In the genomic region with DNA sequence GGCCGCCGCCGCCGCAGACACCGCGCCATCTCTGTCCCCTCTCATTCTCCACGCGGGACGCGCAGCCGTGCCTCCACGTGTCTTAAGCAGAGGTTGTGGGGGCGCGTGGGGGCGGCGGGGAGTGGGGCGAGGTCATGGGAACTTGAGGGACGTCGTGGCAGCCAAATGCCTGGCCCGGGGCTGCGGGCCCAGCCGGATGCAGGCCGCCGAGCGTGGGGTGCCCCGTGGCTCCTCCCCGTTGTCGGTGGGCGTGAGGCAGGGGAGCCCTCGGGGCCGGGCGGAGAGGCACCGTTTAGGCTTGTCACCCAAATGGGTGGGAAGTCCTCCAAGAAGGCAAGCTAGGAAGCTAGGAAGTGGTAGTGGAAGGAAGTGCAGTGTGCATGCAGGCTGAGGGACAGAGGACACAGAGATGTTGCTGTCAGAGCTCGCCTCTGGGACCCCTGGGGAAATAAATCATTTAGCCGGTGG, we compare ENCODE assay signal across 8 mouse cellular contexts. TPM values are rescaled to one million over a fixed set of nuclear protein-coding genes. Genes with fewer than 3 reads are reported as not detected.
DNase-seq lines count a peak whose midpoint lies in the region; ATAC-seq and TF ChIP-seq lines count a peak whose summit lies in the region.

No protein-coding gene starts in this region.

- no peaks in the 10 kb centered on the region for H3K36me3 ChIP-seq in embryonic facial prominence, embryonic 10.5 days (replicated peaks)
- H3K36me3 ChIP-seq in kidney, adult 2 months (ENCODE audit: control insufficient read depth, insufficient read depth, low read length), result no peaks in the 10 kb centered on the region
- H3K36me3 ChIP-seq in limb, embryonic 12.5 days, result no peaks in the 10 kb centered on the region
- H3K36me3 ChIP-seq in midbrain, embryonic 14.5 days (ENCODE audit: control insufficient read depth, insufficient read depth, low read length), result no peaks in the 10 kb centered on the region

- H3K27me3 ChIP-seq in embryonic facial prominence, embryonic 10.5 days (replicated peaks; ENCODE audit: low read depth, poor library complexity, severe bottlenecking), result no peaks in the 10 kb centered on the region
- no peaks in the 10 kb centered on the region for H3K27me3 ChIP-seq in kidney, adult 2 months (replicated peaks; ENCODE audit: control insufficient read depth, insufficient read depth, low read length)
- H3K27me3 ChIP-seq in limb, embryonic 12.5 days, result 0 out of 2 replicates have a peak, but pooled peaks cover 4% of the 10 kb centered on the region
- H3K27me3 ChIP-seq in midbrain, embryonic 14.5 days (ENCODE audit: control insufficient read depth, insufficient read depth, low read length), result no peaks in the 10 kb centered on the region

- peaks cover 12% of the 10 kb centered on the region for H3K4me1 ChIP-seq in embryonic facial prominence, embryonic 10.5 days
- H3K4me1 ChIP-seq in kidney, adult 2 months (ENCODE audit: control insufficient read depth, insufficient read depth, low read length), result no peaks in the 10 kb centered on the region
- H3K4me1 ChIP-seq in limb, embryonic 12.5 days (replicated peaks), result peaks cover 8% of the 10 kb centered on the region
- H3K4me1 ChIP-seq in midbrain, embryonic 14.5 days (ENCODE audit: control insufficient read depth, insufficient read depth, low read length), result peaks cover 6% of the 10 kb centered on the region; the same call in 1 of the 2 replicates

- under 1% methylated on average over 35 of the region's 35 CpGs for WGBS in embryonic facial prominence, embryonic 10.5 days
- WGBS in kidney, adult 2 months, result under 1% methylated on average over 32 of the region's 35 CpGs
- 1% methylated on average over 34 of the region's 35 CpGs for WGBS in limb, embryonic 12.5 days
- under 1% methylated on average over 35 of the region's 35 CpGs for WGBS in midbrain, embryonic 14.5 days

- H3K27ac ChIP-seq in embryonic facial prominence, embryonic 10.5 days (replicated peaks), result peak overlapping the region; percentile 97
- H3K27ac ChIP-seq in kidney, adult 2 months (ENCODE audit: insufficient read depth, low read depth, low read length), result peak overlapping the region; percentile 69
- peak overlapping the region; percentile 85 for H3K27ac ChIP-seq in limb, embryonic 12.5 days
- peak overlapping the region; percentile 88 for H3K27ac ChIP-seq in midbrain, embryonic 14.5 days (replicated peaks; ENCODE audit: low read depth, low read length)

- peak overlapping the region; percentile 78 for H3K4me2 ChIP-seq in limb, embryonic 12.5 days
- H3K4me2 ChIP-seq in midbrain, embryonic 14.5 days (ENCODE audit: low read length), result peak overlapping the region; percentile 68

- peak; percentile 84 to 90 for DNase-seq in adrenal gland, adult (ENCODE audit: inconsistent age in 2 of 2, low spot score in 1 of 2)
- DNase-seq in adrenal gland, adult 8-10 months, result no peak
- DNase-seq in embryonic facial prominence, embryonic 10.5 days (ENCODE audit: low spot score), result peak; percentile 79
- DNase-seq in heart, adult 18-20 months, result peak; percentile 75 to 80
- peak; percentile 73 for DNase-seq in kidney, adult 2 months
- DNase-seq in midbrain, embryonic 14.5 days, result peak; percentile 76
- peak; percentile 61 to 62 for DNase-seq in spleen, postnatal 36 days (ENCODE audit: low spot score in 2 of 2)

- TF ChIP-seq POLR2A in kidney, adult 2 months (IDR thresholded peaks at IDR 0.05; ENCODE audit: low read depth, low read length), result no peak

- 0 out of 2 replicates have a peak, but pooled peaks have one; percentile 13 for TF ChIP-seq CTCF in kidney, adult 2 months (conservative IDR thresholded peaks at IDR 0.05; ENCODE audit: insufficient read depth, insufficient read length, low read depth, low read length)

- H3K9me3 ChIP-seq in embryonic facial prominence, embryonic 10.5 days, result no peaks in the 10 kb centered on the region
- no peaks in the 10 kb centered on the region for H3K9me3 ChIP-seq in limb, embryonic 12.5 days
- H3K9me3 ChIP-seq in midbrain, embryonic 14.5 days (ENCODE audit: control insufficient read depth, low read length), result no peaks in the 10 kb centered on the region

- H3K4me3 ChIP-seq in embryonic facial prominence, embryonic 10.5 days, result peak overlapping the region; percentile 87
- H3K4me3 ChIP-seq in kidney, adult 2 months (ENCODE audit: insufficient read depth, low read depth, low read length), result peak overlapping the region; percentile 99
- peak overlapping the region; percentile 83 for H3K4me3 ChIP-seq in limb, embryonic 12.5 days (replicated peaks)
- peak overlapping the region; percentile 88 for H3K4me3 ChIP-seq in midbrain, embryonic 14.5 days (replicated peaks; ENCODE audit: low read depth, low read length)

- peak; percentile 76 for ATAC-seq in limb, embryonic 12.5 days (ENCODE audit: insufficient number of reproducible peaks, insufficient read depth, low FRiP score, low TSS enrichment, low read depth)
- peak; percentile 84 for ATAC-seq in midbrain, embryonic 14.5 days (ENCODE audit: low FRiP score, low TSS enrichment)

- peak overlapping the region; percentile 90 for H3K9ac ChIP-seq in limb, embryonic 12.5 days (replicated peaks)
- peak overlapping the region; percentile 91 for H3K9ac ChIP-seq in midbrain, embryonic 14.5 days (replicated peaks; ENCODE audit: low read length)

RNA-seq across cellular contexts. Expression of a gene that starts 0.4 kb away (rescaled TPM):
- 10 to 100 TPM; 20.1 to 39.1 (median 31.3) TPM for total RNA-seq in adrenal gland, adult 8-10 months (2022)
- polyA plus RNA-seq in embryonic facial prominence, embryonic 10.5 days (2016; fragmentation: Nextera tagmentation; extraction: Ambion mirVana), result 24.6 and 27.5 TPM in 2 replicates
- 10 to 100 TPM; 16.4 to 18.4 TPM for total RNA-seq in heart, adult 18-20 months (2021)
- polyA plus RNA-seq in kidney, adult 2 months (2012; rRNA removed), result 5.5 and 6.4 TPM in 2 replicates
- 26.1 and 28.0 TPM in 2 replicates for polyA plus RNA-seq in limb, embryonic 12.5 days (2016; fragmentation: Nextera tagmentation; extraction: Ambion mirVana)
- 19.9 and 21.9 TPM in 2 replicates for polyA plus RNA-seq in midbrain, embryonic 14.5 days (2014; fragmentation: Nextera tagmentation; extraction: Ambion mirVana)

RNA-seq across cellular contexts. Expression of a gene that starts 37.2 kb away (rescaled TPM):
- 10 to 100 TPM; 19.6 to 32.8 (median 25.7) TPM for total RNA-seq in adrenal gland, adult 8-10 months (2022)
- 0.53 and 2.0 TPM in 2 replicates for polyA plus RNA-seq in embryonic facial prominence, embryonic 10.5 days (2016; fragmentation: Nextera tagmentation; extraction: Ambion mirVana)
- total RNA-seq in heart, adult 18-20 months (2021), result under 1 TPM; 0.35 to 0.41 TPM
- 1.0 and 1.7 TPM in 2 replicates for polyA plus RNA-seq in kidney, adult 2 months (2012; rRNA removed)
- polyA plus RNA-seq in limb, embryonic 12.5 days (2016; fragmentation: Nextera tagmentation; extraction: Ambion mirVana), result 8.3 and 11.9 TPM in 2 replicates
- 0.43 and 0.55 TPM in 2 replicates for polyA plus RNA-seq in midbrain, embryonic 14.5 days (2014; fragmentation: Nextera tagmentation; extraction: Ambion mirVana)
